Mouse (Mus musculus) thymus, adult 2 months (tissue): Measurements from ENCODE around the gene Atp2a2. TPM values are rescaled to one million over a fixed set of nuclear protein-coding genes. Genes with fewer than 3 reads are reported as not detected.

Experiments
- DNase-seq: peaks from one replicate; pipeline ENCODE4 v3.0.0; 2021
- H3K27ac ChIP-seq: fragments of 200-500 bp; 2 replicates; pipeline ENCODE4 v1.5.1; 2012; ENCODE audit warnings: low read length, control low read depth; ENCODE audit not compliant: control insufficient read depth, insufficient read depth
- H3K27me3 ChIP-seq: fragments of 200-500 bp; 2 replicates; pipeline ENCODE4 v1.6.1; 2012; ENCODE audit warnings: mild to moderate bottlenecking, low read length, moderate library complexity, mixed read lengths; ENCODE audit not compliant: control insufficient read depth, insufficient read depth
- H3K36me3 ChIP-seq: fragments of 200-500 bp; 2 replicates; pipeline ENCODE4 v1.6.1; 2012; ENCODE audit warnings: mild to moderate bottlenecking, low read length, moderate library complexity; ENCODE audit not compliant: control insufficient read depth, insufficient read depth
- H3K4me1 ChIP-seq: fragments of 200-500 bp; replicated peaks from 2 replicates; pipeline ENCODE4 v1.6.1; 2012; ENCODE audit warnings: low read length; ENCODE audit not compliant: control insufficient read depth, insufficient read depth
- H3K4me3 ChIP-seq: fragments of 200-500 bp; 2 replicates; pipeline ENCODE4 v1.5.1; 2012; ENCODE audit warnings: mild to moderate bottlenecking, low read length, control low read depth, moderate library complexity; ENCODE audit not compliant: control insufficient read depth, insufficient read depth
- CTCF ChIP-seq: fragments of 200-500 bp; IDR thresholded peaks from 2 replicates; pipeline ENCODE4 v1.5.1; 2012; ENCODE audit warnings: mild to moderate bottlenecking, control low read depth, low read length, moderate library complexity, borderline replicate concordance; ENCODE audit not compliant: control insufficient read depth, poor library complexity, insufficient read depth; ENCODE audit errors: extremely low read depth
- POLR2A ChIP-seq: fragments of 200-500 bp; IDR thresholded peaks from 2 replicates; pipeline ENCODE4 v1.6.1; 2012; ENCODE audit warnings: mild to moderate bottlenecking, low read length, control low read depth, moderate library complexity; ENCODE audit not compliant: control insufficient read depth, poor library complexity, insufficient read depth; ENCODE audit errors: extremely low read depth
- WGBS: fragments of 180-500 bp; shearing (Covaris S2); methylation state at CpG from one replicate; pipeline ENCODE4 v1.1.7; 2018; 5-methylcytosine and 5-hydroxymethylcytosine counted together
- polyA plus RNA-seq: library from polyadenylated mRNA; depleted of rRNA; stranded (reverse); fragments of >200 nt; gene quantifications from 2 replicates; pipeline ENCODE4 v1.2.3, GENCODE M21; 2012

The Atp2a2 gene
- polyA plus RNA-seq, 1 experiment = 175 TPM

DNA sequence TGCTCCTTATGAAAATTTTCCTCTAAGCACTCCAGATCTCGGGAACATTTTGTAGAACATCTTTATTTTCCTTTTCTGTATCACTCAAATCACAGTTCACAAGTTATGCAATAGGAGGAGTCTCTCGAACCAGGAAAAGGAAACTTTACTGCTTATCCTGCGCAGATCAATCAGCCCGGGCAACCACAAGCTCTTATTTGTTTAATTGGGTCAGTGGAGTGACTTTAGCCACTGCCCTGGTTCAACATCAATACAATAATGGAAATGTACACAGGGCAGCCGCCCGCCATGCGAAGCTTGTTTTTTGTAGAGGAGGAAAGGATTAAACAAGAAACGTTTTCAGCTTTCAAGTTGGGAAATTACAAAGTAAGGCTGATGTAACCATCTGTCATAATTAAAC lies 39.8 kb upstream of the Atp2a2 start:
- WGBS = 88% methylated on average over 8 of the region's 8 CpGs
- no peak overlapping the region for H3K4me3 ChIP-seq
- H3K36me3 ChIP-seq = no peaks in the 10 kb centered on the region
- TF ChIP-seq CTCF (no peak), POLR2A (no peak)
- H3K4me1 ChIP-seq = no peaks in the 10 kb centered on the region
- no peak for DNase-seq
- no peak overlapping the region for H3K27ac ChIP-seq
- no peaks in the 10 kb centered on the region for H3K27me3 ChIP-seq

DNA sequence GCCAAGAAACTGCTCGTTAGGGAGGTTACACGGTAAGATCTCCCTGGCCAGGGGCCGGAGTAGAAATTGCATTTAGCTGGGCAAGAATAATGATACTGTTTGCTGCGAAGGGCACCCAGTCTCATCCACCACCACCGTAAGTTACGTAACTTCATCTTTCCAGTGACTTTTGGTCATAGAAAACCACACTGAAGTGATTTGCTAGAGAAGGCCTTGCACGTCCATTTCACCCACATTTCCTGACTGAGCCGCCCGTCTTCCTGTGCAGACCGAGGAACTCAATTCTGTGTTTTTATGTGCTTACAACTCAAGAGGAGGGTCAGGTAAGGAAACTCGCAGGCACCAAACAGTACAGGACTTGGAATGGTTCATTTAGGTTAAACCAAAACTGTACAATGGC lies 36.1 kb upstream of the Atp2a2 start:
- no peaks in the 10 kb centered on the region for H3K4me1 ChIP-seq
- H3K27me3 ChIP-seq = no peaks in the 10 kb centered on the region
- DNase-seq = no peak
- H3K36me3 ChIP-seq = no peaks in the 10 kb centered on the region
- H3K27ac ChIP-seq = no peak overlapping the region
- no peak for TF ChIP-seq CTCF
- no peak for TF ChIP-seq POLR2A
- WGBS = 50% methylated on average over 11 of the region's 11 CpGs
- no peak overlapping the region for H3K4me3 ChIP-seq

DNA sequence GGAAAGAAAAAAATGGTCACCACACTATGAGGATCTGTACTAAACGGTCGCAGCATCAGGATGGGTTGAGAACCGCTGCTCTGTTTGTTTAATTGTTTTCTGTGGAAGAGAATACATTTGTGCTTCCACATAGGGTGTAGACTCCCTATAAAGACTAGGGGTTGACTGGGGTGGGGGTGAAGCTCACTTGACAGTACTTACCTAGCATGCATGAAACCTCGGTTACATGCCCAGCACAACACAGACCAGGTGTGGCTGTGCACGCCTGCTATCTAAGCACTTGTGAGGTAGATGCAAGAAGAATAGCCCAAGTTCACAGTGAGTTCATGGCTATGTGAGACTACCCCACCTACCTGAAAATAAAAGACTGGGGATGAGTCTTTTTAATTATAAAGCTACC lies 35.6 kb upstream of the Atp2a2 start:
- WGBS = 98% methylated on average over 5 of the region's 5 CpGs
- Histone ChIP-seq H3K4me1 (no peaks in the 10 kb centered on the region), H3K27me3 (no peaks in the 10 kb centered on the region), H3K36me3 (no peaks in the 10 kb centered on the region), H3K4me3 (no peak overlapping the region), H3K27ac (no peak overlapping the region)
- TF ChIP-seq POLR2A = no peak
- TF ChIP-seq CTCF = no peak
- no peak for DNase-seq

DNA sequence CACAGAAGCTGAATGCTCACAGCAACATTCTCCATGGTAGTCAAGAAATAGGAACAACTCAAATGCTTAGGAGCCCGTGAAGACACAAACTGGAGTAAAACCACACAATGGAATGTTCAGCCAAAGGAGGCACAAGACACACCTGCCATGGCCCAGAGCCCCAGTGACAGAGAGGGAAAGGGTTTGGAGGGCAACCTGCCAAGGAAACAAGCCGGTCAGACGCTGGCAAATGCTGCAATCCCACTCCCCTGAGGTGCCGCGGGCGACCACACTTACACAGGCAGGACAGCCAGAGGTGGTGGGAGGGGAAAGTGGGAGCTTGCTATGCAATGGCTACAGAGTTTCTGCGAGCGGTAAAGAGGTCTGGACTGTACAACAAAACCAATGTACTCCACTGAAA lies 31.9 kb upstream of the Atp2a2 start:
- DNase-seq = no peak
- Histone ChIP-seq H3K27ac (no peak overlapping the region), H3K4me3 (no peak overlapping the region), H3K27me3 (no peaks in the 10 kb centered on the region), H3K36me3 (no peaks in the 10 kb centered on the region), H3K4me1 (no peaks in the 10 kb centered on the region)
- TF ChIP-seq POLR2A (no peak), CTCF (no peak)
- 90% methylated on average over 8 of the region's 8 CpGs for WGBS

DNA sequence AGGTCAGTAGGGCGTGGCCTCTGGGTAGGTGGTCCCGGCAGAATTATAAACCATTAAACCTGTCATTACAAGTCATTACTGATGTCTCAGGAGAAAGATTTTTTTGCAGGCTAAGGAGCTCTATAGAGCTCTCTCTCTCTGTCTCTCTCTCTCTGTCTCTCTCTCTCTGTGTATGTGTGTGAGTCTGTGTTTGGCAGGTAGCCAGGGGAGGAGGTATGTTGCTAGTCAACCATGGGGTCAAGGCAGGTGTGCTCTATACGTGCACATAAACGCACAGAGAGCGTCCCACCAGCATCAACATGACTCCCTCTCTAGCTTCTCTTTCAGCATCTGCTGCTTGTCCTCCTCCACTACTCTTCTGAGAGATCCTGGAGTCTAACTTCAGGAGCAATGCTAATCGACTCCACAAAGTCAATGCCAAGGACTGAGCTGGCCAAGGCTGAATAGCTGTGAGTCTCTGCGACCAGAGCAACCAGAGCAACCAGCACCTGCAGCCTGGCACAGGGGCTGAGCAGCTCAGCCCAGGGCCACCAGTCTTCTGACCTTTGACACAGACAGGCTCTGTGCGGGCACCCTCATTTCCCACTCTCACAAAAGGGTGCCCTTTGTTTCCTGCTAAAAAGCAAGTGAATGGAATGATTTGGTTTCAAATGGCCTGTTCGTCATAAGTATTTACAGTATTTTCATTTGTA lies 28.0 kb upstream of the Atp2a2 start:
- no peak for DNase-seq
- Histone ChIP-seq H3K4me1 (no peaks in the 10 kb centered on the region), H3K4me3 (no peak overlapping the region), H3K27ac (no peak overlapping the region), H3K36me3 (no peaks in the 10 kb centered on the region), H3K27me3 (no peaks in the 10 kb centered on the region)
- TF ChIP-seq CTCF (no peak), POLR2A (no peak)
- WGBS = 87% methylated on average over 9 of the region's 9 CpGs

DNA sequence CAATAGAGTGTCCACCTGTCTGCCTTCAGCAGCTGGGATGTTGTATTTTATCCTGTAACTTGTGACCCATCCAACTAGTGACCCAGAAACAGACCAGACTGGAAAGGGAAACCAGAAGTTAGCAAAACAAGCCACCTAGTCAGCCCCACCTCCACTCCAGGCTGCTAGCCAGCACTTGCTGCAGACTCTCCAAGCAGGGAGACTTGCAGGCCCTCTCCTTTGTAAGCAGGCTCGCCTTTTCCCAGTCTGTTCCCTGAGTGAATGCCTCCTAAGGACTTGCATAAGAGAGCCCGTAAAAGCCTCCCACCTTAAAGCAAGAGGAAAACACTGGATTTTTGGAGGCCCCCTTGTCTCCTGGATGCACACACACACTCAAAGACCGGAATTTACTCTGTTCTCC lies 27.3 kb upstream of the Atp2a2 start:
- no peak for DNase-seq
- no peaks in the 10 kb centered on the region for H3K4me1 ChIP-seq
- WGBS = 90% methylated on average over 3 of the region's 3 CpGs
- no peaks in the 10 kb centered on the region for H3K27me3 ChIP-seq
- TF ChIP-seq POLR2A (no peak), CTCF (no peak)
- H3K36me3 ChIP-seq = no peaks in the 10 kb centered on the region
- no peak overlapping the region for H3K27ac ChIP-seq
- H3K4me3 ChIP-seq = no peak overlapping the region

DNA sequence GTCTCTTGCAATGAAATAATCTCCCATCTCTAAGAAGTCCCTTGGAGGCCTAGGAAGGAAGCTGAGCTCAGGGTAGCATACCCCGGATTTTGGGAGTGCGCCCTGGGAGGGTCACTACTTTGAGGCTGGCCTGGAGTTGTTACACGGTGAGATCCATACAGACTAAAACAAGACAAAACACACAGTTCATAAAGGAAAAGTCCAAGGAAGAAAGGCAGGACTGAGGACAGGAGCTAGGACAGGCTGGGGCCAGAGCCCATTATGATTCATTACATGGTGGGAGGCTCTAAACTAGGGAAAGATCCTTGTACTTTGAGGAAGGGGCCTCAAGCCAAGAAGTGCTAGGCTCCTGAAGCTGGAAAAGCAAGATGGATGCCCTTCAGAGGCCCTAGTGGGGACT lies 26.6 kb upstream of the Atp2a2 start:
- no peaks in the 10 kb centered on the region for H3K4me1 ChIP-seq
- H3K4me3 ChIP-seq = no peak overlapping the region
- DNase-seq = no peak
- H3K27me3 ChIP-seq = no peaks in the 10 kb centered on the region
- no peak overlapping the region for H3K27ac ChIP-seq
- no peaks in the 10 kb centered on the region for H3K36me3 ChIP-seq
- no peak for TF ChIP-seq POLR2A
- no peak for TF ChIP-seq CTCF
- over 99% methylated on average over 3 of the region's 3 CpGs for WGBS
